Mouse (Mus musculus) C2C12 (cell line): ENCODE data around the gene Nom1. TPM values are rescaled to one million over a fixed set of nuclear protein-coding genes. Genes with fewer than 3 reads are reported as not detected.

Source experiments
- H3K27me3 ChIP-seq: one replicate; pipeline ENCODE4 v1.6.1; 2011; ENCODE audit not compliant: control insufficient read depth, insufficient read depth, insufficient read length
- H3K36me3 ChIP-seq: one replicate; pipeline ENCODE4 v1.6.1; 2011; ENCODE audit not compliant: control insufficient read depth, insufficient read depth
- H3K4me3 ChIP-seq: one replicate; pipeline ENCODE4 v1.5.1; 2011; ENCODE audit warnings: mild to moderate bottlenecking, control low read depth; ENCODE audit not compliant: poor library complexity, insufficient read depth, severe bottlenecking
- H3K79me2 ChIP-seq: one replicate; pipeline ENCODE4 v1.6.1; 2011; ENCODE audit not compliant: control insufficient read depth, insufficient read depth
- H3K79me3 ChIP-seq: one replicate; pipeline ENCODE4 v1.6.1; 2011; ENCODE audit warnings: low read depth, control low read depth
- H3ac ChIP-seq: one replicate; pipeline ENCODE3; 2011; ENCODE audit warnings: low read depth; ENCODE audit not compliant: control insufficient read depth, insufficient read length
- CEBPB ChIP-seq: IDR thresholded peaks from one replicate; pipeline ENCODE4 v1.6.1; 2011; ENCODE audit warnings: low read depth, mild to moderate bottlenecking, control low read depth, moderate library complexity
- CTCF ChIP-seq: IDR thresholded peaks from one replicate; pipeline ENCODE4 v1.5.1; 2011; ENCODE audit not compliant: control insufficient read depth, insufficient read depth, insufficient read length
- FOSL1 ChIP-seq: IDR thresholded peaks from one replicate; pipeline ENCODE4 v1.8.0; 2011; ENCODE audit warnings: mild to moderate bottlenecking, low read length; ENCODE audit not compliant: poor library complexity, insufficient read depth, severe bottlenecking
- MAX ChIP-seq: IDR thresholded peaks from one replicate; pipeline ENCODE4 v1.6.1; 2011; ENCODE audit warnings: mild to moderate bottlenecking, control low read depth
- MYOD1 ChIP-seq: IDR thresholded peaks from one replicate; pipeline ENCODE4 v1.6.1; 2011; ENCODE audit warnings: low read depth; ENCODE audit not compliant: control insufficient read depth, insufficient read length
- MYOG ChIP-seq: IDR thresholded peaks from one replicate; pipeline ENCODE4 v1.6.1; 2011; ENCODE audit not compliant: control insufficient read depth, insufficient read length; ENCODE audit errors: extremely low read depth
- USF1 ChIP-seq: IDR thresholded peaks from one replicate; pipeline ENCODE4 v1.6.1; 2011; ENCODE audit warnings: low read depth, mild to moderate bottlenecking, control low read depth, moderate library complexity
- polyA plus RNA-seq: library from polyadenylated mRNA; unstranded; fragments of >200 nt; fragmentation: generic; extraction: Trizol; gene quantifications from one replicate; pipeline ENCODE4 v1.2.1, GENCODE M21; 2012; ENCODE audit warnings: missing spikeins

Gene Nom1
- polyA plus RNA-seq, 1 experiment, result 13.5 TPM

DNA sequence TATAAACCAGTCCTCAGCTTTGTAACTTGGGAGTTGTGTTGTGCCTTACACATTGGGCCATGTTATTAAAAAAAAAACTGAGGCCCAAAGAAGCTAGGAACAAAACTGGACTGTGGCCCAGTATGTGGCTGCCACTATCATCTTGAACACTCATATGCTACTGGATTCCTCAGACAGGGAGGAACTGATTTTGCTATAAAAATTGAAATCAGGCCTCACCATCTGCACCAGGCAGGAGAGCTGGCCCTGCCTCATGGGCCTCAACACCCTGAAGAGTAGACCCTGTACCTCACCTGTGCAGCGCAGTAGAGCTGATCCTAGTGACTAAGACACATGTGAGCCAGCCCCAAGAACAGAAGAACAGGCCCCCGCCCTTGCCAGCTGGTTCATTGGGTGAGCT lies 10.8 kb downstream of the Nom1 start:
- TF ChIP-seq MYOD1 (no peak), FOSL1 (no peak), MAX (no peak), USF1 (no peak), CTCF (no peak), CEBPB (no peak), MYOG (no peak)
- H3K79me3 ChIP-seq, result no peaks in the 10 kb centered on the region
- H3ac ChIP-seq, result no peak overlapping the region
- peaks cover 4% of the 10 kb centered on the region for H3K79me2 ChIP-seq
- H3K4me3 ChIP-seq, result no peak overlapping the region
- H3K27me3 ChIP-seq, result no peaks in the 10 kb centered on the region
- H3K36me3 ChIP-seq, result peaks cover 93% of the 10 kb centered on the region

DNA sequence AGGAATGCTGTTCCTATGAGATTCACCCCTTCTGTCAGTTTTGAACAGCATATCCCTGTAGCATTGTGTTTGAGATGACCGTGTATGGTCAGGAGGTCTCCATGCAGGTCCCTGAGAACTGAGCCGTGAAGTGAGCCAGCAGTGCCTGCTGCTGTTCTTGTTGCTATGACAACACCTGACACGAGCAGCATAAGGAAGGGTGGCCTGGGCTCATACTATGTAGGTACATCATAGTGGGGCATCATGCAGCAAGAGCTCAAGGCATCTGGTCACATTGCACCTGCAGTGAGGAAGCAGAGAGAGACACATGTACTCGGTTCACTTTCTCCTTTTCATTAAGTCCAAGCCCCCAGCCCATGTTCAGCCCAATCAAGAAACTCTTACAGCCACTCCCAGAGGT lies 17.9 kb downstream of the Nom1 start:
- Histone ChIP-seq H3K36me3 (peaks cover 57% of the 10 kb centered on the region), H3ac (no peak overlapping the region)

DNA sequence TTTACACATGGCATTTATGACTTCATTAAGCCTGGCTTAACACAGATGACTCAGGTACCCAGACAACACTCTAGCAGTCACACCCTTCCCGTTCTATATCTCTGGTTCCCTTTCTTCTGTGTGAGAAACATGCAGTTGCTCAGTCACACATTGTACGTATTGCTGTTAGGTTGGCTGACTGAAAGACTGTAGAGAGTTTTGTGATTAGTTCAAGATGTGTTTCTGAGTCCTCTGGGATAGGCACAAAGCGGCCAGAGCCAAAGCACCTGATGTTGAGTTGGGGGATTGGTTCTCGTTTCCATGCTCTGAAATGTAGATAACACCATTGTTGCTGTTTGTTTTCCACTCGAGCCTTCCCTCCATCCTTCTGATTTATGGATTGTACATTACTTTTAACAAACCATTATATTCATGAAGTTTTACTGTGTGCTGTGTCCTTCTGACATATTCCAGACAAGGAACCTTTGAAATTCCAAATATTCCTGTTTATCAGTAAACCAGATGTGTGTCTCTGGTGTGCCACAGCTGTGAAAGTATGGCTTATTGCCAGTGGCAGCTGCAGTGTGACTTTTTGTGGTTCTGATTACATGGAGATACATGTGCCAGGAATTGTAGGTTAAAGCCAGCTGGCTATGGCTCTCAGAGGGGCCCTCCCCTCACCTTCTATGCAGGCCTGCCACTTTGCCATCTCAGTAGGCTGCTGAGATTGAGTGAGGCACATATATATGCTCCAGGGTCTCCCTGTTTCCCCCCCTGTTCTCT lies 22.6 kb downstream of the Nom1 start:
- TF ChIP-seq CTCF (no peak), FOSL1 (no peak), MYOG (no peak), MYOD1 (no peak), CEBPB (no peak)
- Histone ChIP-seq H3K79me2 (no peaks in the 10 kb centered on the region), H3ac (no peak overlapping the region), H3K27me3 (no peaks in the 10 kb centered on the region), H3K79me3 (no peaks in the 10 kb centered on the region), H3K36me3 (peaks cover 25% of the 10 kb centered on the region), H3K4me3 (no peak overlapping the region)

More for the DNA sequence above, 17.9 kb downstream of the Nom1 start:
- Histone ChIP-seq H3K79me3 (no peaks in the 10 kb centered on the region), H3K27me3 (no peaks in the 10 kb centered on the region), H3K4me3 (no peak overlapping the region), H3K79me2 (no peaks in the 10 kb centered on the region)
- TF ChIP-seq FOSL1 (no peak), MYOD1 (no peak), CEBPB (no peak), CTCF (no peak), USF1 (no peak), MYOG (no peak), MAX (no peak)

DNA sequence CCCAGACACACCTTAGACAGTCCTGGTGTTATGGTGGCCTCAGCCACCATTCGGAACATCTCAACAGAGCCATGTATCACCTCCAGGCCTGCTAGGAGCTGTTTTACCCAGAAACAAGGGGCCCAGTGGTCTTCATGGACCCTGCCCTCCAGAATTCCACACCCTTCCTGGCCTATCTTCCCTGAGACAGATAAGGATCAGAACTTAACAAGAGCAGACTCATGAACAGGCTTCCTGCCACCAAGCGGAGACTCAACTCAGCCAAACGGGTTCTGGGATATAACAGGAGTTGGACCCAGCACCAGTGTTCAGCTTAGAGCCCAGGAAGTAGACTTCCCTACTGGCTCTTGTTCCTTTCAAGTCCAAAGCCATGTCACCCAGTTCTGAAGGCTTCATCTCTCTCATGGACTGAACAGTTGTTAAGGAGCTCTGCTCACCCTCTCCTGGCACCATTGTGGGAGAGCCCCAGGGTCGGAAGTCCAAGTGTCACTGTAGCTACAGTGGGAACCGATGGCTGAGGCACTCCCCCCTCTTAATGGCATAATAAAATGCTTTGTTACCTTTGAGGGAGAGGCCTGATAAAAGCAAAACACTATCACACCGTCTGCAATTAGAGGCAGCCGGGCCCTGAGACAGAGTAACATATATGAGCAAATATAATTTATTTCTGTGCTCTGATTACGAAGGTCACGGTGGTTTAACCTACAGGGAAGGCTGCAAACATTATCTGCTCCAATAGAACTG lies 28.7 kb downstream of the Nom1 start:
- H3ac ChIP-seq, result no peak overlapping the region
- no peaks in the 10 kb centered on the region for H3K79me3 ChIP-seq
- H3K36me3 ChIP-seq, result peaks cover 6% of the 10 kb centered on the region
- no peaks in the 10 kb centered on the region for H3K79me2 ChIP-seq
- H3K27me3 ChIP-seq, result peaks cover 9% of the 10 kb centered on the region
- H3K4me3 ChIP-seq, result no peak overlapping the region
- no peak for TF ChIP-seq USF1
- no peak for TF ChIP-seq MAX
- TF ChIP-seq FOSL1, result no peak
- TF ChIP-seq CTCF, result no peak
- no peak for TF ChIP-seq CEBPB
- no peak for TF ChIP-seq MYOG
- no peak for TF ChIP-seq MYOD1

DNA sequence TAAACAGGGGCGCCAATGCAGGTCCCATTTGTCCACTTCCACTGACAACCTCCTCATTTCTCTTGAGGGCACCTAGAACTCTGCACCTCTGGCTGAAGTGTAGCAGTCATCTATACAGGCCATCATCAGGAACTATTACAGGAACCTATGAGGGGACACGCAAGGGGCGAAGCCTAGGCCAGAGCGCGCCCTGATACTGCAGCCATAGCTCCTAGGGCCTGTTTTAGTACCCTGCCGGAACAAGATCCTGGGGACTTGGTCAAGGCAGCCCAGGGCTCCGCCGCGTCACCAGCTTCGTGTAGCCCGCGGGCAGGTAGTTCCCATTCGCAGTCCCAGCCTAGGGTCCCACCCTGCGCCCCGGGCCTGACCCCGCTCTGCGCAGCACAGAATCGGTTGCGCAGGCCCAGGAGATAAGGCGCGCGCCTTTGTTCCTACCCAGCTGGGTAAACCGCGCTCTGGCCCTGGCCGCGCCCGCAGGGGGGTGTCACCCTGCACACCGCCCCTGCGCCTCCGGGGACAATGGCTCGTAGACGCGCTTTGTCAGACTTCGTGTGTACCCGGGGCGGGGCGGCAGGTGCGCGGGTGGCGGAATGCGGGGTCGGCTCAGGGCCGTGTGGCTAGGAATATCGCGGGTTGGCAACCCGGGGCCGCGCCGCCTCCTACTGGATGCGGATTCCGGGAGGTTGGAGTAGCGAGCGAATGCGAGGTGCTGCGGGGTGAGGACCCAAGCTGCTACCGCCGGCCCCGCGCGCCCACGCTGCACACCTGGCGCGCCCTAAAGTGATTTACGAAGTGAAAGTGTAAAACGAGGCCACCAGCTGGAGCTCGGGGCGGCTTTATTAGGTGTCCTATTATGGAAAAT lies 33.3 kb downstream of the Nom1 start:
- Histone ChIP-seq H3K79me2 (no peaks in the 10 kb centered on the region), H3ac (no peak overlapping the region), H3K4me3 (no peak overlapping the region), H3K79me3 (no peaks in the 10 kb centered on the region), H3K27me3 (peaks cover 42% of the 10 kb centered on the region), H3K36me3 (no peaks in the 10 kb centered on the region)
- TF ChIP-seq USF1 (no peak), MYOD1 (no peak), FOSL1 (no peak), CTCF (no peak), CEBPB (no peak)
